Mouse (Mus musculus) colon, adult 2 months (tissue): Measurements from ENCODE around the gene Olfr917. TPM values are rescaled to one million over a fixed set of nuclear protein-coding genes. Genes with fewer than 3 reads are reported as not detected.

Experiments used
- polyA plus RNA-seq: library from polyadenylated mRNA; depleted of rRNA; stranded (reverse); fragments of >200 nt; gene quantifications from 2 replicates; pipeline ENCODE4 v1.2.3, GENCODE M21; 2012; rRNA removed

The Olfr917 gene
- not detected in 2 replicates for polyA plus RNA-seq

GRCm38 (mm10) chr9:38665742-38666141, at the start of gene Olfr917:
Gene Olfr917, minus strand, starts transcription at chr9:38665842.

GRCm38 (mm10) chr9:38674501-38674900, 8.9 kb upstream of the Olfr917 start, which contains the start of gene Olfr918:
Gene Olfr918, minus strand, starts transcription at chr9:38674601.

GRCm38 (mm10) chr9:38659775-38660174, 5.9 kb downstream of the Olfr917 start, which contains the start of gene Olfr916:
Gene Olfr916, minus strand, starts transcription at chr9:38659875.

Other genes with a start within 250 kb of the Olfr917 start
- gene Olfr901, start 236.4 kb downstream of the Olfr917 start, polyA plus RNA-seq: not detected in 2 replicates
- not detected in 2 replicates for gene Olfr902, start 218.2 kb downstream of the Olfr917 start, polyA plus RNA-seq
- gene Olfr904, start 202.7 kb downstream of the Olfr917 start, polyA plus RNA-seq: not detected in 2 replicates
- not detected in 2 replicates for gene Olfr905, start 194.7 kb downstream of the Olfr917 start, polyA plus RNA-seq
- gene Olfr906, start 178.8 kb downstream of the Olfr917 start, polyA plus RNA-seq: not detected in 2 replicates
- gene Olfr907, start 170.0 kb downstream of the Olfr917 start, polyA plus RNA-seq: not detected in 2 replicates
- not detected in 2 replicates for gene Olfr911-ps1, start 144.3 kb downstream of the Olfr917 start, polyA plus RNA-seq
- gene Olfr910, start 128.0 kb downstream of the Olfr917 start, polyA plus RNA-seq: not detected in 2 replicates
- gene Olfr912, start 85.7 kb downstream of the Olfr917 start, polyA plus RNA-seq: not detected in 2 replicates
- gene Olfr913, start 73.1 kb downstream of the Olfr917 start, polyA plus RNA-seq: not detected in 2 replicates
- not detected in 2 replicates for gene Olfr914, start 60.7 kb downstream of the Olfr917 start, polyA plus RNA-seq
- gene Olfr916, start 6.0 kb downstream of the Olfr917 start, polyA plus RNA-seq: not detected in 2 replicates
- gene Olfr918, start 8.8 kb upstream of the Olfr917 start, polyA plus RNA-seq: not detected in 2 replicates
- gene Olfr919, start 37.8 kb upstream of the Olfr917 start, polyA plus RNA-seq: not detected in 2 replicates
- 10.5 and 11.0 TPM in 2 replicates for gene Vwa5a, start 52.4 kb upstream of the Olfr917 start, polyA plus RNA-seq
- gene Olfr920, start 86.5 kb upstream of the Olfr917 start, polyA plus RNA-seq: 0.05 and 0.07 TPM in 2 replicates
- not detected in 2 replicates for gene Olfr921, start 107.2 kb upstream of the Olfr917 start, polyA plus RNA-seq
- not detected in 2 replicates for gene Olfr922, start 148.8 kb upstream of the Olfr917 start, polyA plus RNA-seq
- not detected in 2 replicates for gene Olfr923, start 160.7 kb upstream of the Olfr917 start, polyA plus RNA-seq
- gene Olfr924, start 178.6 kb upstream of the Olfr917 start, polyA plus RNA-seq: not detected in 2 replicates
- gene Olfr26, start 189.2 kb upstream of the Olfr917 start, polyA plus RNA-seq: not detected in 2 replicates
- not detected in 2 replicates for gene Olfr926, start 211.3 kb upstream of the Olfr917 start, polyA plus RNA-seq